In genomic region chr5:125120517-125121303, GRCm38 (mm10) we compare ENCODE assay signal across 11 mouse cellular contexts. TPM values are rescaled to one million over a fixed set of nuclear protein-coding genes. Genes with fewer than 3 reads are reported as not detected.
DNase-seq lines count a peak whose midpoint lies in the region; ATAC-seq and TF ChIP-seq lines count a peak whose summit lies in the region.
"Had no signal": no experiment of that assay in that cellular context is flagged by ENCODE, and none has a peak within 500 bp of the region (broad histone marks: within the 10 kb centered on the region; RNA-seq: fewer than 3 reads in every experiment).

No protein-coding gene starts in this region.

- intact Hi-C loops in left cerebral cortex, postnatal 4 days (cut with DNase I) = loop anchor here (10.0 kb wide), 1 partner anchor 144 kb away; no protein-coding TSS in a partner anchor

- no peak for TF ChIP-seq CTCF in kidney, adult 2 months (conservative IDR thresholded peaks at IDR 0.05; ENCODE audit: insufficient read depth, insufficient read length, low read depth, low read length)
- TF ChIP-seq CTCF in midbrain, postnatal 0 days (IDR thresholded peaks at IDR 0.05) = no peak

- TF ChIP-seq POLR2A in kidney, adult 2 months (IDR thresholded peaks at IDR 0.05; ENCODE audit: low read depth, low read length) = no peak

- no peak overlapping the region for H3K4me3 ChIP-seq in kidney, adult 2 months (ENCODE audit: insufficient read depth, low read depth, low read length)
- no peak overlapping the region for H3K4me3 ChIP-seq in forebrain, embryonic 15.5 days
- H3K4me3 ChIP-seq in midbrain, postnatal 0 days (ENCODE audit: low read depth, low read length) = no peak overlapping the region

- no peak overlapping the region for H3K4me2 ChIP-seq in forebrain, embryonic 15.5 days (replicated peaks)
- no peak overlapping the region for H3K4me2 ChIP-seq in midbrain, postnatal 0 days (ENCODE audit: low read depth, low read length, poor library complexity, severe bottlenecking)

- no peak for ATAC-seq in forebrain, embryonic 15.5 days (replicated peaks)
- ATAC-seq in midbrain, postnatal 0 days (ENCODE audit: low FRiP score) = no peak

- H3K4me1 ChIP-seq in kidney, adult 2 months (ENCODE audit: control insufficient read depth, insufficient read depth, low read length) = peaks cover 8% of the 10 kb centered on the region
- peaks cover 32% of the 10 kb centered on the region for H3K4me1 ChIP-seq in forebrain, embryonic 15.5 days
- no peaks in the 10 kb centered on the region for H3K4me1 ChIP-seq in midbrain, postnatal 0 days (ENCODE audit: insufficient read depth, low read length)

- no peak overlapping the region for H3K9ac ChIP-seq in forebrain, embryonic 15.5 days (replicated peaks)
- H3K9ac ChIP-seq in midbrain, postnatal 0 days (replicated peaks; ENCODE audit: low read length, poor library complexity, severe bottlenecking) = no peak overlapping the region

- WGBS in kidney, adult 2 months = 55% methylated on average over 17 of the region's 17 CpGs
- 78% methylated on average over 17 of the region's 17 CpGs for WGBS in forebrain, embryonic 15.5 days
- WGBS in midbrain, postnatal 0 days = 72% methylated on average over 17 of the region's 17 CpGs

- H3K9me3 ChIP-seq in forebrain, embryonic 15.5 days = no peaks in the 10 kb centered on the region
- no peaks in the 10 kb centered on the region for H3K9me3 ChIP-seq in midbrain, postnatal 0 days (ENCODE audit: low read length)

- no peaks in the 10 kb centered on the region for H3K36me3 ChIP-seq in kidney, adult 2 months (ENCODE audit: control insufficient read depth, insufficient read depth, low read length)
- peaks cover 14% of the 10 kb centered on the region for H3K36me3 ChIP-seq in forebrain, embryonic 15.5 days
- H3K36me3 ChIP-seq in midbrain, postnatal 0 days (ENCODE audit: insufficient read depth, low read length) = peaks cover 41% of the 10 kb centered on the region

- H3K27ac ChIP-seq in kidney, adult 2 months (ENCODE audit: insufficient read depth, low read depth, low read length) = peak overlapping the region; percentile 17; the same call in 1 of the 2 replicates
- H3K27ac ChIP-seq in forebrain, embryonic 15.5 days (replicated peaks) = peak overlapping the region; percentile 64
- H3K27ac ChIP-seq in midbrain, postnatal 0 days (ENCODE audit: low read depth, low read length) = 0 out of 2 replicates have a peak overlapping the region, but pooled peaks have one; percentile 51

- no peak for DNase-seq in kidney, adult 2 months
- DNase-seq in kidney, postnatal 36 days = no peak
- peak; percentile 65 for DNase-seq in MN1 (ENCODE audit: low spot score)
- DNase-seq in midbrain, postnatal 0 days (ENCODE audit: low spot score) = peak; percentile 69
- DNase-seq in right cerebral cortex, postnatal 4 days = no peak
- no peak for DNase-seq in left cerebral cortex, postnatal 4 days
- no peak for DNase-seq in adrenal gland, postnatal 14 days
- DNase-seq: adrenal gland, adult 2 months; cerebellum, postnatal 14 days had no signal

- no peaks in the 10 kb centered on the region for H3K27me3 ChIP-seq in kidney, adult 2 months (replicated peaks; ENCODE audit: control insufficient read depth, insufficient read depth, low read length)
- H3K27me3 ChIP-seq in forebrain, embryonic 15.5 days = no peaks in the 10 kb centered on the region
- H3K27me3 ChIP-seq in midbrain, postnatal 0 days (ENCODE audit: insufficient read depth, low read length) = no peaks in the 10 kb centered on the region
- H3K27me3 ChIP-seq: CH12.LX had no signal

RNA-seq across cellular contexts. Expression of gene Ncor2, which starts 58.3 kb away (rescaled TPM):
- polyA plus RNA-seq in kidney, adult 2 months (2012; rRNA removed) = 32.0 and 38.8 TPM in 2 replicates
- polyA plus RNA-seq in forebrain, embryonic 15.5 days (2015; fragmentation: Nextera tagmentation; extraction: Ambion mirVana) = 30.2 and 31.6 TPM in 2 replicates
- total RNA-seq in midbrain, postnatal 0 days (2014; rRNA removed) = 22.8 and 37.8 TPM in 2 replicates
- polyA plus RNA-seq in midbrain, postnatal 0 days (2015; fragmentation: Nextera tagmentation; extraction: Ambion mirVana) = 15.5 and 17.8 TPM in 2 replicates
- total RNA-seq in left cerebral cortex, postnatal 4 days (2021) = 100 to 1,000 TPM; 110 to 115 TPM
- 165 and 192 TPM in 2 replicates for total RNA-seq in adrenal gland, postnatal 14 days (2021)

Comparison
In these comparisons a context has a peak if more than half of its experiments do, and no peak if none do; other contexts are left out.
1. DNase-seq: peak in MN1 (single experiment) and midbrain, postnatal 0 days (single experiment); none in kidney, adult 2 months (single experiment), kidney, postnatal 36 days (0 of 2), right cerebral cortex, postnatal 4 days (single experiment), left cerebral cortex, postnatal 4 days (single experiment) and adrenal gland, postnatal 14 days (single experiment).
2. Peak in every context shown above with its lines, with median percentiles within 50 percentile points of each other: H3K27ac ChIP-seq.